Mouse (Mus musculus) mouse trophoblast stem cell (cell line): ENCODE results near the gene Fes.

Source experiments
- in situ Hi-C, 2 experiments: fragments of 300-500 bp; cut with MseI, MboI; formaldehyde crosslinking; loops; 2 replicates in 1 of 2; 3 replicates in 1 of 2; pipeline ENCODE4 v1.15.1; 2025

The Fes gene

DNA sequence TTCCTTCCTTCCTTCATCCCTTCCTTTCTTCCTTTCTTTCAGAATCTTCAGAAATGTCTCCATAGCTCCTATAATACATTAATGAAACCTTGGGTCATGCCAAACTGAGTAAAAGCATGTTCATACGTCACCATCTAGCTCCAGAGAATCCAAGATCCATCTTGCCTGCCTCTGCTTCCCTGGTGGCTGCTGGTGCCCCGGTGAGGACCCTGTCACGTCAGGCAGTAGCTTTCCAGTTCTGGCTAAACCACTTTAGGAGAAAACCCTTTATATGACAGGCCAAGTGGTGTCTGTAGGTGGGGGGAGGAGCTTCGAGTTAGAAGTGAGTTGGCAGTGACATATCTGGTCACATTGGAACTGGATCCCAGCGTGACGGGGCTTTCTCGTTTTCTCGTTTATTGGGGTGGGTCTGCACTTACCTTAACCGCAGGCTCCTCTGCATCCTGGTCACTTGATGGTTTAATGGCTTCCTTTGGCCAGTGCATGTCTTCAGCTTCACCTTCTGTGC is 17.5 kb upstream of the Fes start, which contains the start of gene Furin:
Furin (minus strand) TSS at position 249 of the 508 bp plus-strand sequence.
- in situ Hi-C loops: no loop called here

DNA sequence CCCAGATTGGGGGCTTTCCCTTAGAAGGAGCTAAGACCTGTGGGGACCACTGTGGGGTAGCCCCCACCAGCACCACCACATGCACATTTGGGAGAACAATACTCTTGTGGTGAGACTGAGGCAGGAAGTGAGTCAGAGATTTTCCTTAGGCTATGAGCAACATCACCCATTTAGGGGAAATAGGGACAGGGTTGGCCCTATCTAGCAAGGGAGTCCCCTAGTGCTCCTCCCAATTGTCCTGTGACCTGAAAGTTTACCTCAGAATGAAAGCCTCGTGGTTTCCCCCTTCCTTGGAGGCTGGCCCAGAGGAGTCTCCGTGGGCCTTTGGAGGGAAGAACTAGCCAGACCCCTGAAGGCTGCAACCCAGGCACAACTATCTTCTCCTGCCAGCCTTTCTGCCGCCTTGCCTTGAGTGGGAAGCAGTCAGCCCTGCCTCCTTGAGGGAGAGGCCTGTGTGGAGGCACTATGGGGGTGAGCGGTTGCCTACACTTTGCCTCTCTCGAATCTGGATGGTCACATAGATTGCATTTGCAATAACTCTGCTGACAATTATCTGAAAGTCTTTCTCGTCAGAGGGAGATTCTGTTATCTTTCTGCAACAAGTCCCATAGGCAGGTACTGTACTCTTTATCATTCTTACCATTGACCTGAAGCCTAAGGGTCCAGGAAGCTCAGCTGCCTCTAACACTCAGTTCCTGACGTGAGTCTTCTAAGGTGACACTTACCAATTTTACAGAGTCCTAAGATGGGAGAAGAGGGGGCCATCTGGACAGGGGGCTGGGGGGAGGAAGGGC is 16.6 kb upstream of the Fes start:
- in situ Hi-C loops: no loop called here

DNA sequence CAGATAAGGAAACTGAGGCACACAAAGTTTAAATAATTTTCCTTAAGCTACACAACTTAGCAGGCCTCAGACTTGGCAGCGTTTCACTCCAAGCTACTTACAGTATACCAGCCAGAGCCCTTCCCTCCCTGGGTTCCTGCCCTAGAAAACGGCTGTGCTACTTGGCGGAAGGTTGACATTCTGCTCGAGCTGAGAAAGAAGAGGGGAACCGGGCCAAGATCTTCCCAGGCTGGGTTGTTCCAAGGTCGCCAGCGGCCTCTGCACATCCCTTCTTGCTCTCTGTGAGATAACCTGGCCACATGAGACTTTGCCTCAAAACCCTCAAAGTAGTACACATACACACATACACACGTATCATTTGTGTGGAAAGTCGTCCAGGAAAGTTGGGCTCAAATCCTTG is 15.8 kb upstream of the Fes start:
- in situ Hi-C loops: no loop called here

DNA sequence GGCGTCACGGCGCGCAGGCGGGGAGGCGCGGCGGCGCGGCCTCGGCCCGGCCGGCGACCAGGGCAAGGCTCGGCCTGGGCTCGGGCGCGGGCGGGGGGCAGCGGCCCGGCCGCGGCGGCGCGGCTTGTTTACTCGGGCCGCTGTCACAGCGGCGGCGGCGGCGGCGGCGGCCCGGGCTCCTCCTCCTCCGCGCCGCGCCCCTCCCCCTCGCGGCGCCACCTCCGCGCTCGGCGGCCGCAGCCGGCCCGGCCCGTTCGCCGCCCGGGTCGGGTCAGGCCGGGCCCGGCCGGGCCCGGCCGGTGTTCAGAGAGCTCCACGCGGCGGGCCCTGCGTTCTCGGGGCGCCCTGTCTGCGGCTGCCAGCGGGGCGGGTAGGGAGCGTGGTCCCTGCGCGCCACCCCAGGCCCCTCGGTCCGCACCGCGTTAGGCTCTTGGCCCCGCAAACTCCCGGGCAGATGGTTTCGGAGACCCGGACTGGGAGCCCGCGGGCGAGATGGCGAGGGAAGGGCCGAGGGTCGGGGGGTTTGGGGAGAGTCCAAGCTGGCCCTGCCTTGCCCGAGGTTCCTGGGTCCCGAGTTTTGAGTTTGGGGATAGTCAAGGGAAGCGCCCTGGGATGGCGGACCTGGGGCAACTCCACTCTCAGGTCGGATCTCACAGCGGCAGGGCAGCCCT is 15.0 kb upstream of the Fes start:
- in situ Hi-C loops: no loop called here

DNA sequence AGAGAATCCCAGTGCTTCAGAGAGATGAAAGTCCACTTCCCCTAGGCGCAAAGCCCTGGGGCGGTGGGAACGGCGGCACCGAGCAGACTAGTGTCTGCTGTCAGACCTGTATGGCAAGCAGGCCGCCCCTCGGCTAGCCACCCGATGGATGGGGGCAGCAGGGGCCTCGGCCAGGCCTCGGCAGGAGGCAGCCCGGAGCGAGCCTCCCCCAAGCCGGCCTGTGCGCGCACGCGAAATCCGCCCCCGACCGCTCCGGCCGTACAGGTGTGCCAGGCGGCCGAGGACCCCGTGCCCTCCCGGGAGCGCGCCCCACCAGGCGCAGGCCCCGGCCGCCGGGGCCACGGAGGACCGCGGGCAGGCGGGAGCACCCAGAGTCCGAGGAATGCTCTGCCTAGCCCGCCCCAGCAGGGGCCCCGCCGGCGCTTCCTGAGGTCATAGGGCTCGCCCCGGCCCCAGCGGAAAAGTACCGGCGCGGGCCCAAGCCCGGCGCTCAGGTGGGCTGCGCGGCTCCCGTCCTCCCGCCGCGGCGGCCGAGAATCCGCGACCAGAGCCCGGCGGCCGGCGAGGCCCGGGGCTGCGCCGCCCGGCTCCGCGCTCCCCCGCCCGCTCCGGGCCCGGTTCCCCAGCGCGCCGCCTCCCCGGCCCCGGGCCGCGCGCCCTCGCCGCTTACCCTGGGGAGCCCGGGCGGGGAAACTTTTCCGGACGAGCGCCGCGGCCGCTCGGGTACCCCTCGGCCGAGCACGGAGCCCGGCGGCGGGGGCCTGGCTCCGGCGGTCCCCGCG is 14.3 kb upstream of the Fes start:
- in situ Hi-C loops: no loop called here

DNA sequence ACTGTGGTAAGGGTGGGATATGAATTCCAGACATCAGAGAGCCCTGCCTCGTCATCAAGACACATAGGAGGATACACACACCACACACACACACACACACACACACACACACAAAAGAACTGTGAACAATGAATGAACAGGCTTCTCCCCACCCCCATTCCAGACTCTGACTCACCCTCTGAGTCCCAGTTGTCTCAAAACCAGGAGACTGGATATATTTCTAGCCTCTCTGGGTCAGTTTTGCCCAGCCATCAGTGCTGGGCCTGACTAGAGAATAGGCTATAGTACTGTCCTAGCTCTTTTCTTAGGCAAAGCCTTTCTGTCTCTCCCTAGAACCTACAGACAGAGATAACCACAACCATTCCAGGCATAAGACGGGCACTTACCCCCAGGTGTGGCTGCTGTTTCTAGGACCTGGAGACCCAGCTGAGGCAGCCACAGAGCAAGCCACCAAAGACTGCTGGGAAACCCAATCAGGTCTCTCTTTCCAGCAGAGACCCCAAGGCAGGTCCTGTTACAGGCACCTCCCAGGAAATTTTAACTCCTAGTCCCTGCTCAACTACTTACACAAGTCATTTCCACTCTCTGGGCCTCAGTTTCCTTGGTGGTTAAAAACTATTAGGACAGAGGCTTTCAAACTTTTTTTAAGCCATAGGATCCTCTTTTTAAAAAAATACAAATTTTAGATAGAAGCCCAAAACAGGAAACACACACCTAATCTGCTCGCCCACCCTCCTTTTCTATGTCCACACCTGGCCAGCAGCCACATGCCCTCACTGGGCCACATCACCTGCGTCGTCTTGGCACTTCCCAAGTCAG is 13.5 kb upstream of the Fes start:
- in situ Hi-C loops: no loop called here

DNA sequence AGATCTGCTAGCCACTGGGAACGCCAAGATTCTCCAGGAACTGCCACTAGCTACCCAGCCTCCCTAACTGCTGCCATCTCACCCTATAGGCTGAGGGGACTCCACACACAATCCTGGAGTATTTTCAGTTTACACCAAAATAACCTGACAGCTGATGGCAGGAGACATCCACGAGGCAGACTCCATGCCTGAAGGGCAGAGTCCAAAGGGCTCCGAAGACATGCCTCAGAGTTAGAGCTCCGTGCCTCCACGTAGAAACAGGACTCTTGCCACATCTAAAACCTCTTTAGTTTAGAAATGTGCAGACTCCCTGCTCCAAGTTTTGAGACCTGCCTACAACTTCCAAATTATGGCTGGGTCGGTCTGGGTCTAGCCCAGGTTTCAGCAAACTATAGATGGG is 12.8 kb upstream of the Fes start:
- in situ Hi-C loops: no loop called here

DNA sequence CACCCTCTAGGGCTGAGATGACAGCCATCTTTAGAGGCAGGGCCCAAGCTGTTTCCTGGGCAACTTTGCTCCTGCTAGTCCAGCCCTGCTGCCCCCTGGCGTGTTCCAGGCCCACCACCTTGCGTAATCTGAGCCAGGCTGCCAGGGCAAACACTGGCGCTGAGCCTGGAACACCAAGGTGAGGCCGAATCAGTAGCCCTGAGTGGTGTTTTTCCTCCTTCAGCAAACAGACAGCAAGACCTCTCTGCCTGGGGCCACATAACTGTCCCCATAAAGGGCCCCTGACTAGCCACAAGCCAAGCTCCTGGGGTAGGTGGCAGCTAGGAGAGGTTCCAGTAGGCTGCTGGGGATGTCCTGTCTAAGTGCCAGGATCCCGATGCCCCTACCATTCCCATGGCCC is 12.4 kb upstream of the Fes start:
- in situ Hi-C loops: no loop called here

DNA sequence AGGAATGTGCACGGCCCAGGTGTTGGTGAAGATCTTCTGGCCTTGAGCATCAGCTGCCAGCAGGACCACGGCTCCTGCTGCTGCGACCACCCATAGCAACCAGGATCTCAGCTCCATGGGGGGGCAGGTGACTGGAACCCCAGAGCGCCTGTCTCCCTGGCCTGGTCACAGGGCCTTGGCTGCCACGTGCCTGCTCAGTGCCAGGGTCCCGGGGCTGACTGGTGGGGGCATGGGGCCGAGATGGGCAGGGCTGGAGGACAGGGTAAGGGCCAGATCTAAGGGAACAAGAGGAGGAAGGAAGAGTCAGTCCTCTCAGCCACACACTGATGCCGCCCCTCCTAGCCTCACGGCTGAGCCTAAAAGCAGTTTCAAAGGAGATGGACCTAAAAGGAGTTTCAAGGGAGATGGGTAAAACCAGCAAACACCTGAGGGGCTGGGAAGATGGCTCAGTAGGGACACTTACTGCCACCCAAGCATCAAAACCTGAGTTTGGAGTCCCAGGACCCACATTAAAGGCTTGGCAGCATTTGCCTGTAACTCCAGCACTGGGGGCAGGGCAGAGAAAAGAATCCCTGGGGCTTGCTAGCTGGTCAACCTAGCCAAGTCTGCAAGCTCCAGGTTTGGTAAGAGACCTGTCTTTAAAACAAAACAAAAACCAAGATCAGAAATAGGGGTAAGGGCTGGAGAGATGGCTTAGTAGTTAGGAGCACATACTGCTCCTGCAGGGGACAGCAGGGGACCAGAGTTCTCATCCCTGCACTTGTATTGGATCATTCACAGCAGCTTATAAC is 11.1 kb upstream of the Fes start:
- in situ Hi-C loops: loop anchor here in 1 of 2 experiments (10.0 kb wide), 1 partner anchor 76 kb away; no protein-coding TSS in a partner anchor

DNA sequence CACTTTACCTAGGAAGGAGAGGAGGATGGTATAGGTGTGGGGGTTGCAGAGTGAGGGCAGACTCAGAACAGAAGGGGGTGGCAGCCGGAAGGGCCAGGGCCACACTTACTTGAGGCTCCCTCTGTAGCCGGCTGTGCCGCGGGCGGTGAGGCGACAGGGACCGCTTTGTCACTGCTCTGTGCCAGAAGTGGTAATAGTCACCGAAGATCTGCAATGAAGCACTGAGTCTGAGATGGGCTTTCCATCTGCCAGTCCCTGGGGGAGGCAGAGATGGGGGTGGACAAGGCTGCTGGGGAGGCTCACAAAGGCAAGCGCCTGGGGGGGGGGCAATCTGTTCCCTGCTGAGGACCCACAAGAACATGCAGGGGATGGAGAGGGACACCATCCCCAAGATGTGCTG is 10.2 kb upstream of the Fes start:
- in situ Hi-C loops: loop anchor here in 1 of 2 experiments (10.0 kb wide), 1 partner anchor 77 kb away; no protein-coding TSS in a partner anchor

DNA sequence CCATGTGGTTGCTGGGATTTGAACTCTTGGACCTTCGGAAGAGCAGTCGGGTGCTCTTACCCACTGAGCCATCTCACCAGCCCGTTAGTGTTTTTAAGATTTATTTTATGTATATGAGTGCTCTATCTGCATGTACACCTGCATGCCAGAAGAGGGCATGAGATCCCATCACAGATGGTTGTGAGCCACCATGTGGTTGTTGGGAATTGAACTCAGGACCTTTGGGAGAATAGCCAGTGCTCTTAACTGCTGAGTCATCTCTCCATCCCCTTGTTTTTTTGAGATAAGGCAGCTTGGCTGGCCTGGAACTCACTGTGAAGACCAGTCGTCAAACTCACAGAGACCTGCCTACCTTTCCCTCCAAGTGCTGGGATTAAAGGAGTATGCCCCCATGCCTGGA is 8.7 kb upstream of the Fes start:
- in situ Hi-C loops: loop anchor here in 1 of 2 experiments (10.0 kb wide), 1 partner anchor 78 kb away; no protein-coding TSS in a partner anchor

DNA sequence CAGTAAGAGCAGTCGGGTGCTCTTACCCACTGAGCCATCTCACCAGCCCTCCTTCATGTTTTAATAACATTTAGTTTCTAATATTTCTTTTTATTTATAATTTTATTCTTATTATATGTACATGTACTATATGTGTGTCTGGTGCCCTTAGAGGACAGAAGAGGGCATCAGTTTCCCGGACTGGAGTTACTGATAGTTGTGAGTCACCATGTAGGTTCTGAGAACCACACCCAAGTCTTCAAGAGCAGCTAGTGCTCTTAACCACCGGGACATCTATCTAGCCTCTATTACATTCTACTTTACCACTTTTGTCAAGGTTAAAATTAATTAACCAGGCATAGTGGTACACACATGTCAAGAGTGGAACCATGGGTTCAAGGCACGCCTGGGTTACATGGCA is 6.9 kb upstream of the Fes start:
- in situ Hi-C loops: loop anchor here in 1 of 2 experiments (10.0 kb wide), 1 partner anchor 80 kb away; no protein-coding TSS in a partner anchor

DNA sequence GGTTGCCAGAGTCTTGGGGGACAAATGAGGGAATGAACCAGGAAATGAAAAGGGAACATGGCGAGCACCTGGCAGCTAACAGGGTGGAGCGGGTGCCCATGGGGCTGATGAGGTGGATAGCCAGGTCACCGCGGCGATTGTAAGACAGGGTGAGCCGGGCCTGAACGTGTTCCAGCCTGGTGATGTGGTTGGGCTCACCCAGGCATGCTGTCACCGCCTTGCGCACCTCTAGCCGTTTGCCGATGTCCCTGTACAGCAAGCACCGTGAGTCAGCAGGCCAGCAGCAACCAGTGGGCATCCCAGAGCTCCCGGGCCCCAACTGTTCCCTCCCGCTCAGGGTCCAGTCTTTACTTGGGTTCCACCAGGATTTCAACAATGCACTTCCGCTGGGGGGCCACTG is 4.4 kb upstream of the Fes start:
- in situ Hi-C loops: loop anchor here in 1 of 2 experiments (10.0 kb wide), 1 partner anchor 83 kb away; no protein-coding TSS in a partner anchor

DNA sequence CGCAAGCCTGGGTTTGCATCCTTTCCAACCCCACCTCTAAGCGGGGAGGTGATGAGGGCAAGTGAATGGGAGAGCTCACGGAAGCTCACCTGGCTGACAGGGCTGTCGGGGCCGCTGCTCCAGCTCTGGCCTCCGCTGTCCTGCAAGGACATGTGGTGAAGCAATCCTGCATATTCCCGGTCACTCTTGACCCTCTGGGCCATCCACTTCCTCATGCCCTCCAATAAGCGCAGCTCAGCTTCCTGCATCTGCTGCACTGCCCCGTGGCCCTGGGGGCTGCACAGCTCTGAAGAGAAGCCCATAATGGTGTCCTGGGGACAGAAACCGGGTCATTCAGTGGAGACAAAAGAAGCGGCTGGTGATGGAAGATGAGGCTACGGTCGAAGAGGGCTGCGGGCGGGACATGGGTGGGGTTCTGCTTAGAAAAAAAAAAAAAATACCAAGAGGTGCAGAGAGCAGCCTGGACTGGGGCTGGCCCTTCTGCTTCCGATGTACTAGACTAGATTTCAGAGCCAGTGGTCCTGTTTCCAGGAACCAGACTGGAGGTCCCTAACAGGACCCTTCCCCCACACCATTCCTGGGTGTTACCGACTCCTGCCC is 613 bp downstream of the Fes start:
- in situ Hi-C loops: loop anchor here (5.0 kb wide), 1 partner anchor 195 kb away; no protein-coding TSS in a partner anchor

DNA sequence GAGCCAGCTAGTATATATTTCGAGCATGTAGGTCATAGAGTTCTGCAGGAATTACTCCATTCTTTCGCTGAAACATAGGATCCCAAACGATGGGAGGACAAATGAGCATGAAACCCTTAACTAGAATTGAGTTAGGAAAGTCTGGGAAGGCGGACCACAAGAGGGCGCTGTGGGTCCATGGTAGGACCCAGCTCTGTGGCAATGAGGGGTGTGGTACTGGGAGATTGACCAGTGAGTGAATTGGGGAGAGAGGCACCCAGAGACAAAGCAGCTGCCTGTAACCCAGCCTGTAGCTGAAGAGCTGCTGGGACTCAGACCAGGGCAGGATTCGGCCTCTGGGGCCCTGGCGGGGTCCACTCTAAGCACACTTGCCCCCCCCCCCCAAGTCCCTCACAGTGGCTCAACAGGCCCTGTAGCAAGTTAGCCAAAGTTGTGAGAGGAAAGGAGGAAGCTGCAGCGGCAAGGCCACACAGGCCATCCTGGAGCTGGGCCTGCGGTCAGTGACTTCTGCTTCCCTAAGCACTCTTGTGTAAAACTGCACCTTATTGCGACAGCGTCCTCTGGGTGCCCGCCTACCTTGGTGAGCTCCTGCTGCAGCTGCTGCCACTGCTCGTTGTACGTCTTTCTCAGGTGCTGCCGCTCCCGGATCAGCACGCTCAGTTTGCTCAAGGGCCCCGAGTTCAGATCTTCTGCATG is 1.4 kb downstream of the Fes start:
- in situ Hi-C loops: loop anchor here (5.0 kb wide), 1 partner anchor 196 kb away; no protein-coding TSS in a partner anchor

DNA sequence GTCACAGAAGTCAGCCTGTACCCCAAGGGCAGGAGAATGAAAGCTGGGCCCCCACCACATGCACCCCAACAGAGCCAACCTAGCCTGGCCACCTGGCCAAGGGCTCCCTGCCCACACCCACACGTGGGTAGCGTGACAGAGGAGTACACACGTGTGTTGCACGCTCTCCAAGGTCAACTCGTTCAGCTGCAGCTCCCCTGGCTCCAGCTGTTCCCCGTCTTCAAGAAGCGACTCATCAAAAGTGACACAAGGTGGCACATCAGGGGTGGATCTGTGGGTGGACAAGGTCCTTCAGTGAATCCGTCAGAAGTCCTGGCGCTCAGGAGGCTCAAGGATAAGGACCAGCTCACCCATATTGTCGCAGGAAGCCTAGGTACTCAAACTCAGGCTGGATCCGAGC is 4.8 kb downstream of the Fes start:
- in situ Hi-C loops: no loop called here

DNA sequence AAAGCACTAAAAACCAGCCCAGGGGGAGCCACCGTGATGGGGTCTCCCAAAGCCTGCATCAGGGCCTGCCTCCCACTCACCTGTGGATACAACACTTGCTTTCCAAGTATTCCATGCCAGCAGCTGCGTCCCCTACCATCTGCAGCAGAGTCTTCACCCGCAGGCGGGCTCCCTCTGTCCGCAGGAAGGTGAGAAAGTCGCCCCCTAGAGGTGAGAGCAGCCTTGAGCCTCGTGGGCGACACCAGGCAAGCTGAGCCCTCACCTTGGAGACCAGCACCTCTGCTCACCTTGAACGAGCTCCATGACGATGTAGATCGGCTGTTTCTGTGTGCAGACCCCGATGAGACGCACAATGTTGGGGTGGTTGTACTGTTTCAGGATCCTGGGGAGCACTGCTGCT is 8.2 kb downstream of the Fes start:
- in situ Hi-C loops: loop anchor here (5.0 kb wide), 1 partner anchor 37 kb away; the partner anchor contains the start of genes Hddc3 (in 2 of the 2) and Unc45a (in 2 of the 2)

DNA sequence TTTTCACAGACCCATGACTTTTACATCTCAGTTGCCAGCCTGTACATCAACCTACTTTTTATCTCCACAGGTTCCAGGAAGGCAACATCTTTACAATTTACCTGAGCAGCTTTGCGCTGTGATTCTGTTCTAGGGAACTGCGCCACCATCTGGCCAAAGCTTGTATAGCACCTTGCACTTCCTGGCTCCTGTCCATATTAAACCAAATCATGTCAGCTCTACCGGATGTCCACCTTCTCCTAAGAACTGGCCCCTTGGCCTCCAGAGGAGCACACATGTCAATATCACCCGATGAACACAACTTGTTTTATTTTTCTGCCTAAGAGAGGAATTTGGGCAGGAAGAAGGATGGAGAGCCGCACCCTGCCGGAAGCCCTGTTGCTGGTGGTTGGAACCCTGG is 10.3 kb downstream of the Fes start:
- in situ Hi-C loops: loop anchor here (5.0 kb wide), 1 partner anchor 35 kb away; the partner anchor contains the start of genes Hddc3 (in 2 of the 2) and Unc45a (in 2 of the 2)

DNA sequence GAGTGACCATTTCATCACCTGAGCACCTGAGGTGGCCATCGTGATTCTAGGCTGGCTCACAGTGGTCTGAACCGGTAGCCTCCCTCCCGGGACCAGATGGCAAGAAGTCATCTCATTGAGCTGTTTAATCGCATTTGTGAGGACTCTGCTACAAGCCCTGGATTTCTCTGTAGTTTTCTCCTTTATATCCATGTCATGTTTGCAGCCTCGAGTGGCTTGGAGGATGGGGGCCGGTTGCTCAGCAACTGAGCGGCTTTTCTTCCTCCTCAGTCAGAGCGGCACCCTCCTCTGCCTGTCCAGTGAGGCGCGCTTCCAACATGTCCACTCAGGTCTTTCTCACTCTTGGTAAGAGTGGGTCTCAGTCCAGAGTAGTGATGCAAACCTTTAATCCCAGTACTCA is 11.6 kb downstream of the Fes start:
- in situ Hi-C loops: loop anchor here (5.0 kb wide), 1 partner anchor 34 kb away; the partner anchor contains the start of genes Hddc3 (in 2 of the 2) and Unc45a (in 2 of the 2)
